Mouse (Mus musculus): ENCODE data around the gene Atp6v1b1. TPM values are rescaled to one million over a fixed set of nuclear protein-coding genes. Genes with fewer than 3 reads are reported as not detected.
A peak's percentile ranks its signal among the peaks of the same experiment; 100 is the strongest.

The Atp6v1b1 gene
- not detected in 2 replicates for total RNA-seq (2021)
- long read RNA-seq: 0 reads

- DNase-seq: no peak
These were observed at the start of gene Atp6v1b1 for GRCm38 (mm10) chr6:83742761-83743160. Atp6v1b1 (plus strand) TSS chr6:83742990.

GRCm38 (mm10) chr6:83693835-83694234 is 49.0 kb upstream of the Atp6v1b1 start:
- DNase-seq: peak; percentile 30

GRCm38 (mm10) chr6:83695731-83696130 is 47.1 kb upstream of the Atp6v1b1 start:
- no peak for DNase-seq

GRCm38 (mm10) chr6:83696684-83697083 is 46.1 kb upstream of the Atp6v1b1 start:
- DNase-seq: no peak

- DNase-seq: no peak
These were observed 44.9 kb upstream of the Atp6v1b1 start for GRCm38 (mm10) chr6:83697932-83698331.

- DNase-seq: no peak
These were observed 42.8 kb upstream of the Atp6v1b1 start for GRCm38 (mm10) chr6:83699971-83700370.

- no peak for DNase-seq
These were observed 41.8 kb upstream of the Atp6v1b1 start for GRCm38 (mm10) chr6:83701001-83701400.

GRCm38 (mm10) chr6:83702146-83702999 is 40.4 kb upstream of the Atp6v1b1 start:
- no peak for DNase-seq

- no peak for DNase-seq
These were observed 39.6 kb upstream of the Atp6v1b1 start for GRCm38 (mm10) chr6:83703000-83703721.

GRCm38 (mm10) chr6:83703722-83704078 is 39.1 kb upstream of the Atp6v1b1 start:
- no peak for DNase-seq

- no peak for DNase-seq
These were observed 38.5 kb upstream of the Atp6v1b1 start for GRCm38 (mm10) chr6:83704294-83704693.

- no peak for DNase-seq
These were observed 38.1 kb upstream of the Atp6v1b1 start for GRCm38 (mm10) chr6:83704701-83705100.

GRCm38 (mm10) chr6:83707738-83708510 is 34.9 kb upstream of the Atp6v1b1 start:
- no peak for DNase-seq

- DNase-seq: no peak
These were observed 32.3 kb upstream of the Atp6v1b1 start for GRCm38 (mm10) chr6:83710361-83711066.

GRCm38 (mm10) chr6:83711067-83711675 is 31.6 kb upstream of the Atp6v1b1 start, which contains the start of gene Vax2:
Vax2 (plus strand) TSS chr6:83711264.
- peak; percentile 89 for DNase-seq

GRCm38 (mm10) chr6:83711725-83712475 is 30.9 kb upstream of the Atp6v1b1 start:
- DNase-seq: no peak

GRCm38 (mm10) chr6:83713271-83714136 is 29.3 kb upstream of the Atp6v1b1 start:
- no peak for DNase-seq

GRCm38 (mm10) chr6:83714221-83715123 is 28.3 kb upstream of the Atp6v1b1 start:
- no peak for DNase-seq

All from adrenal gland, postnatal 25 days (tissue).